Mouse (Mus musculus) gonadal fat pad, adult 2 months (tissue): ENCODE results near the gene Ly6g6c. TPM values are rescaled to one million over a fixed set of nuclear protein-coding genes. Genes with fewer than 3 reads are reported as not detected.

Experiments
- DNase-seq: peaks from one replicate; pipeline ENCODE4 v3.0.0-alpha.2; 2012; ENCODE audit warnings: low read depth
- polyA plus RNA-seq: library from polyadenylated mRNA; depleted of rRNA; stranded (reverse); fragments of >200 nt; gene quantifications from 2 replicates; pipeline ENCODE4 v1.2.3, GENCODE M21; 2012; rRNA removed

Gene Ly6g6c
- polyA plus RNA-seq = 0.61 and 0.66 TPM in 2 replicates

GRCm38 (mm10) chr17:35064951-35065947, at the start of gene Ly6g6c:
TSS of gene Ly6g6c (plus strand) at chr17:35065388.
- DNase-seq = peak; percentile 86

- DNase-seq = no peak
Observed at GRCm38 (mm10) chr17:35016376-35016775, 48.8 kb upstream of the Ly6g6c start, which contains the start of gene Vwa7. TSS of gene Vwa7 (plus strand) at chr17:35016579.

GRCm38 (mm10) chr17:35016791-35017705, 48.1 kb upstream of the Ly6g6c start:
- no peak for DNase-seq

GRCm38 (mm10) chr17:35017706-35018030, 47.5 kb upstream of the Ly6g6c start:
- DNase-seq = no peak

GRCm38 (mm10) chr17:35018171-35018570, 47.0 kb upstream of the Ly6g6c start:
- DNase-seq = no peak

GRCm38 (mm10) chr17:35019894-35020293, 45.3 kb upstream of the Ly6g6c start:
- DNase-seq = no peak

GRCm38 (mm10) chr17:35020551-35020950, 44.6 kb upstream of the Ly6g6c start:
- DNase-seq = peak; percentile 54

- DNase-seq = no peak
Observed at GRCm38 (mm10) chr17:35021163-35021808, 43.9 kb upstream of the Ly6g6c start.

GRCm38 (mm10) chr17:35021842-35022477, 43.2 kb upstream of the Ly6g6c start:
- DNase-seq = no peak

GRCm38 (mm10) chr17:35022541-35023060, 42.6 kb upstream of the Ly6g6c start:
- no peak for DNase-seq

- DNase-seq = no peak
Observed at GRCm38 (mm10) chr17:35023221-35023620, 42.0 kb upstream of the Ly6g6c start.

GRCm38 (mm10) chr17:35023756-35024155, 41.4 kb upstream of the Ly6g6c start:
- DNase-seq = no peak

GRCm38 (mm10) chr17:35024261-35024660, 40.9 kb upstream of the Ly6g6c start:
- DNase-seq = no peak

GRCm38 (mm10) chr17:35024691-35025488, 40.3 kb upstream of the Ly6g6c start:
- no peak for DNase-seq

- DNase-seq = no peak
Observed at GRCm38 (mm10) chr17:35026206-35026605, 39.0 kb upstream of the Ly6g6c start.

- no peak for DNase-seq
Observed at GRCm38 (mm10) chr17:35027277-35028068, 37.7 kb upstream of the Ly6g6c start, which contains the start of gene Sapcd1. TSS of gene Sapcd1 (minus strand) at chr17:35028016.

GRCm38 (mm10) chr17:35028315-35028714, 36.9 kb upstream of the Ly6g6c start:
- no peak for DNase-seq

GRCm38 (mm10) chr17:35029691-35030532, 35.3 kb upstream of the Ly6g6c start:
- no peak for DNase-seq
